Mouse (Mus musculus): ENCODE results near the gene Txn2. TPM values are rescaled to one million over a fixed set of nuclear protein-coding genes. Genes with fewer than 3 reads are reported as not detected.
A peak's percentile ranks its signal among the peaks of the same experiment; 100 is the strongest.

The Txn2 gene
- 208 and 212 TPM in 2 replicates for polyA plus RNA-seq (2014; fragmentation: Nextera tagmentation; extraction: Ambion mirVana)

GRCm38 (mm10) chr15:77928673-77929331 lies at the start of gene Txn2:
Txn2 (minus strand) TSS chr15:77929006.
- Histone ChIP-seq H3K4me1 (ENCODE audit: control insufficient read depth, insufficient read depth, low read length) (peaks cover 13% of the 10 kb centered on the region), H3K36me3 (ENCODE audit: control insufficient read depth, insufficient read depth, low read length) (peaks cover 8% of the 10 kb centered on the region), H3K9ac (replicated peaks; ENCODE audit: low read depth, low read length) (peak within 1 kb of the TSS; percentile 66), H3K9me3 (ENCODE audit: control insufficient read depth, low read length) (no peaks in the 10 kb centered on the region), H3K27me3 (ENCODE audit: control insufficient read depth, insufficient read depth, low read length) (no peaks in the 10 kb centered on the region), H3K27ac (ENCODE audit: low read depth, low read length) (peak within 1 kb of the TSS; percentile 91), H3K4me2 (ENCODE audit: low read depth, low read length) (peak within 1 kb of the TSS; percentile 80), H3K4me3 (ENCODE audit: low read depth, low read length) (peak within 1 kb of the TSS; percentile 54)
- peak; percentile 96 for ATAC-seq (ENCODE audit: low read depth)
- under 1% methylated on average over 33 of the region's 34 CpGs for WGBS

DNA sequence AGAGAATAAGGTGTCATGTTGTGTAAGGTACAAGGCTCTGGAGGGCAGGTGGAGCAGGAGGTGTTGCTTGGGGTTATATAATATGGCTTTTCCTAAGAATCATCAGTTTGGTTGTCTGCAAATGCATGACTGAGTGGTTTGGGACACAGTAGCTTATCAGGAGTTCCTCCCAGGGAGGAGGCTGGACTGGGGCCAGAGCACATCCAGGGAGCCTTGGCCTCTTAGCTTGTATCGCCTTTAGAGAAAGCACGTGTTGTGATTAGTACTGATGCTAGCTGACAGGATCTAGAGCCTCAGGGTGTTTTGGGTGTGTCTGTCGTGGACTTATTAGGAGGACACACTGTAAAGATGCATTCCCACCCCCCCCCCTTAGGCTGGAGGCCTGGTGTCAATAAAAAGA lies 48.9 kb upstream of the Txn2 start:
- H3K9ac ChIP-seq (replicated peaks; ENCODE audit: low read depth, low read length), result no peak overlapping the region
- WGBS, result 66% methylated on average over 3 of the region's 3 CpGs

DNA sequence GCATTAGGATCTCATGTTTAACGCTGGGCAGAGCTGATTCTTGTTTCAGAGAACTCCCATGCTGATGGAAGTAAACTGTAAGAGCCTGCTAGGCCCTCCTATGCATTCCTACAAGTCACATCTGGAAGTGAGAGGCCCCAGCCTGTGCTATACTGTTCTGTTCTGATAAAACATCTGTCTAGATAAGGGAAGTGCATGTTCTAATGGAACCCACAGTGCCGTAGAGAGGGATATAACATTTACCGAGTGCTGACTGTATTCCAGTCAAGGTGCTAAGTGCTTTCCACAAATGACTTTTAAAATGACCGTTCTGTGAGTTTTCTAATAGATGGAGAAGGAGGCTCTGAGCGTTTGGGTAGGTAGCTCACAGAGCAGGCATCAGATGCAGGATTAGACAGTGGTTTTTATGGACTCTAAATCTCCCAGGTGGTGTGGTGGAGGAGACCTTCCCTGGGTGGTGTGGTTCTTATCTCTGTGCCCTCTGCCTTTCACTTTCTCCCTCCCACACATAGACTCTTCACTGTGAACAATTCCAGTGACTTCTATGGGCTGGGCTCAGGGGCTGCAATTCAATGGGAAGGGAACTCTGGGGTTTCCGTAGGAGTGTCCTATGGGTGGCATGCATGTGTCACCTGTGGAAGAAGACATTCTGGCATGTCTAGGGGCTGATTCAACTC lies 45.5 kb upstream of the Txn2 start:
- ATAC-seq (ENCODE audit: low read depth), result no peak
- H3K36me3 ChIP-seq (ENCODE audit: control insufficient read depth, insufficient read depth, low read length), result no peaks in the 10 kb centered on the region
- H3K4me1 ChIP-seq (ENCODE audit: control insufficient read depth, insufficient read depth, low read length), result peaks cover 7% of the 10 kb centered on the region; the same call in 1 of the 2 replicates
- H3K4me2 ChIP-seq (ENCODE audit: low read depth, low read length), result no peak overlapping the region
- WGBS, result 81% methylated on average over 6 of the region's 6 CpGs
- no peak overlapping the region for H3K9ac ChIP-seq (replicated peaks; ENCODE audit: low read depth, low read length)
- H3K9me3 ChIP-seq (ENCODE audit: control insufficient read depth, low read length), result no peaks in the 10 kb centered on the region
- no peak overlapping the region for H3K4me3 ChIP-seq (ENCODE audit: low read depth, low read length)
- H3K27me3 ChIP-seq (ENCODE audit: control insufficient read depth, insufficient read depth, low read length), result no peaks in the 10 kb centered on the region
- H3K27ac ChIP-seq (ENCODE audit: low read depth, low read length), result no peak overlapping the region

More for the DNA sequence above, 48.9 kb upstream of the Txn2 start:
- peaks cover 3% of the 10 kb centered on the region; the same call in 1 of the 2 replicates for H3K4me1 ChIP-seq (ENCODE audit: control insufficient read depth, insufficient read depth, low read length)
- no peak overlapping the region for H3K4me3 ChIP-seq (ENCODE audit: low read depth, low read length)
- no peaks in the 10 kb centered on the region for H3K36me3 ChIP-seq (ENCODE audit: control insufficient read depth, insufficient read depth, low read length)
- no peak overlapping the region for H3K4me2 ChIP-seq (ENCODE audit: low read depth, low read length)
- no peaks in the 10 kb centered on the region for H3K27me3 ChIP-seq (ENCODE audit: control insufficient read depth, insufficient read depth, low read length)
- no peak for ATAC-seq (ENCODE audit: low read depth)
- H3K9me3 ChIP-seq (ENCODE audit: control insufficient read depth, low read length), result no peaks in the 10 kb centered on the region
- no peak overlapping the region for H3K27ac ChIP-seq (ENCODE audit: low read depth, low read length)

DNA sequence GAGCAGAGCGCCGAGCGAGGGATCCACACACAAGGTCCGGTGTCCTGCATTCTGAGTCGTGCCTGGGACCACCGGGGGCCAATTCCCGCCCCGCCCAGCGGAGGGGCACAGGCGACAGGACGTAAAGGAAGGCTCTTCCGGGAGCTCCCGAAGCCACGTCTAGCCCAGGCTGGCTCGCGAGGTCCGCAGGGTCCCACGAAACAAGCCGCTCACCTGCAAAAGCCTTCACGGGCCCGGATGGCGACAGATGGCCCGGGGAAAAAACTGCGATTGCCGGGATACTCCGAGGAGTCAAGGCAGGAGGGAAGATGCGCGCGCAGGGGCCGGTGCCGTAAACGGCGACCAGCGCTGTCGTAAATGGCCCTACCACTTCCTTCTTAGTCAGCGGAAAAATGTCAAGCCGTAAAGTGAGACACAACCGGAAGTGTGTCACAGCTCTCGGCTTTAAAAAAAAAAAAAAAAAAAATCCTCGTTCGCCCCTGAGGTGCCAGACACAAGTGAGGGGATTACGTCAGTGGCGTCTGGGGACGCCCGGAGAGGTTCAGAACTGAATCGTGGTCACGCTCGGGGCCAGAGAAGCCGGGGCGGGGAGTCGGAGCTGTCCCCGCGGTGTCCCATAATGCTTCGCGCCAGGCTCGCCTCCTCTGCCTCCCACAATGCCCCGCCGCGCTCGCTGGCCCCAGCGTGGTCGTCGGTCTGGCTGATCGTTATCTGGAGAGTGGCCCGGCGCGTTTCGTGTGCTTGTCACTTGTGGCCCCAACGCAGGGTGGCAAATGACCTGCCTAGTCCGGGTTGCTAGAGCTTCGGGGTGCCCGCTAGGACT lies 41.9 kb upstream of the Txn2 start, which contains the start of gene Eif3d:
TSS of gene Eif3d (minus strand) at position 344 of the 823 bp plus-strand sequence.
- WGBS, result under 1% methylated on average over 72 of the region's 72 CpGs
- Histone ChIP-seq H3K4me2 (ENCODE audit: low read depth, low read length) (peak within 1 kb of the TSS; percentile 97), H3K27ac (ENCODE audit: low read depth, low read length) (peak within 1 kb of the TSS; percentile 99), H3K4me3 (ENCODE audit: low read depth, low read length) (peak within 1 kb of the TSS; percentile 89), H3K4me1 (ENCODE audit: control insufficient read depth, insufficient read depth, low read length) (peaks cover 13% of the 10 kb centered on the region; the same call in 1 of the 2 replicates), H3K36me3 (ENCODE audit: control insufficient read depth, insufficient read depth, low read length) (peaks cover 27% of the 10 kb centered on the region), H3K27me3 (ENCODE audit: control insufficient read depth, insufficient read depth, low read length) (no peaks in the 10 kb centered on the region), H3K9me3 (ENCODE audit: control insufficient read depth, low read length) (no peaks in the 10 kb centered on the region), H3K9ac (replicated peaks; ENCODE audit: low read depth, low read length) (peak within 1 kb of the TSS; percentile 94)
- peak; percentile 85 for ATAC-seq (ENCODE audit: low read depth)

- 3% methylated on average over 15 of the region's 15 CpGs for WGBS
- peak overlapping the region; percentile 94 for H3K9ac ChIP-seq (replicated peaks; ENCODE audit: low read depth, low read length)
- peak overlapping the region; percentile 89 for H3K4me3 ChIP-seq (ENCODE audit: low read depth, low read length)
- no peak; the same call in none of the 2 replicates for ATAC-seq (ENCODE audit: low read depth)
- H3K4me2 ChIP-seq (ENCODE audit: low read depth, low read length), result peak overlapping the region; percentile 97
- peaks cover 13% of the 10 kb centered on the region; the same call in 1 of the 2 replicates for H3K4me1 ChIP-seq (ENCODE audit: control insufficient read depth, insufficient read depth, low read length)
- no peaks in the 10 kb centered on the region for H3K27me3 ChIP-seq (ENCODE audit: control insufficient read depth, insufficient read depth, low read length)
- no peaks in the 10 kb centered on the region for H3K9me3 ChIP-seq (ENCODE audit: control insufficient read depth, low read length)
- peaks cover 33% of the 10 kb centered on the region for H3K36me3 ChIP-seq (ENCODE audit: control insufficient read depth, insufficient read depth, low read length)
- H3K27ac ChIP-seq (ENCODE audit: low read depth, low read length), result peak overlapping the region; percentile 99
These were observed 41.2 kb upstream of the Txn2 start for GRCm38 (mm10) chr15:77969940-77970469.

DNA sequence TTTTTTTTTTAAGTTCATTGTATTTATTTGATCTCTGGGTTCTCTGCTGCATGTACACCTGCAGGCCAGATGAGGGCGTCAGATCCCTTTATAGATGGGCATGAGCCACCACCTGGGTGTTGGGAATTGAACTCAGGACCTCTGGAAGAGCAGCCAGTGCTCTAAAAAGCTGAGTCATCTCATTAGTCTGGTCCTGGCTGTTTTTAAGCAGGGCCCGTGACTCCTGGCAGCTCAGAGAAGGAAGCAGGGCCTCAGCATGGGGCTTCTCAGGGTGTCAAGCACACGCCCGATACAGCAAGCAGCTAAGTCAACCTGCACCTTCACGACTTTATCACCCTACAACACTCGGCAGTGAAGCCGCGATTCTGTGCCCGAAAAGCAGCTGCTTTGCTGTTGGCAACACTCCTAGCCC lies 36.3 kb upstream of the Txn2 start:
- H3K4me1 ChIP-seq (ENCODE audit: control insufficient read depth, insufficient read depth, low read length), result peaks cover 13% of the 10 kb centered on the region; the same call in 1 of the 2 replicates
- no peak overlapping the region for H3K27ac ChIP-seq (ENCODE audit: low read depth, low read length)
- no peak for ATAC-seq (ENCODE audit: low read depth)
- H3K4me2 ChIP-seq (ENCODE audit: low read depth, low read length), result no peak overlapping the region
- H3K27me3 ChIP-seq (ENCODE audit: control insufficient read depth, insufficient read depth, low read length), result no peaks in the 10 kb centered on the region
- H3K9ac ChIP-seq (replicated peaks; ENCODE audit: low read depth, low read length), result no peak overlapping the region
- WGBS, result 87% methylated on average over 9 of the region's 9 CpGs
- H3K9me3 ChIP-seq (ENCODE audit: control insufficient read depth, low read length), result no peaks in the 10 kb centered on the region
- no peak overlapping the region for H3K4me3 ChIP-seq (ENCODE audit: low read depth, low read length)
- peaks cover 82% of the 10 kb centered on the region for H3K36me3 ChIP-seq (ENCODE audit: control insufficient read depth, insufficient read depth, low read length)

- no peak overlapping the region for H3K9ac ChIP-seq (replicated peaks; ENCODE audit: low read depth, low read length)
- 100% methylated on average over 5 of the region's 5 CpGs for WGBS
These were observed 33.6 kb upstream of the Txn2 start for GRCm38 (mm10) chr15:77962447-77962846.

GRCm38 (mm10) chr15:77960693-77961092 lies 31.9 kb upstream of the Txn2 start:
- no peak overlapping the region for H3K9ac ChIP-seq (replicated peaks; ENCODE audit: low read depth, low read length)
- peaks cover 71% of the 10 kb centered on the region for H3K36me3 ChIP-seq (ENCODE audit: control insufficient read depth, insufficient read depth, low read length)
- WGBS, result 91% methylated on average over 6 of the region's 6 CpGs
- no peak overlapping the region for H3K4me3 ChIP-seq (ENCODE audit: low read depth, low read length)
- H3K4me1 ChIP-seq (ENCODE audit: control insufficient read depth, insufficient read depth, low read length), result peaks cover 6% of the 10 kb centered on the region
- H3K9me3 ChIP-seq (ENCODE audit: control insufficient read depth, low read length), result no peaks in the 10 kb centered on the region
- H3K27me3 ChIP-seq (ENCODE audit: control insufficient read depth, insufficient read depth, low read length), result no peaks in the 10 kb centered on the region
- H3K27ac ChIP-seq (ENCODE audit: low read depth, low read length), result no peak overlapping the region
- no peak overlapping the region for H3K4me2 ChIP-seq (ENCODE audit: low read depth, low read length)
- no peak for ATAC-seq (ENCODE audit: low read depth)

More at GRCm38 (mm10) chr15:77962447-77962846, 33.6 kb upstream of the Txn2 start:
- Histone ChIP-seq H3K27me3 (ENCODE audit: control insufficient read depth, insufficient read depth, low read length) (no peaks in the 10 kb centered on the region), H3K36me3 (ENCODE audit: control insufficient read depth, insufficient read depth, low read length) (peaks cover 88% of the 10 kb centered on the region), H3K4me3 (ENCODE audit: low read depth, low read length) (no peak overlapping the region), H3K9me3 (ENCODE audit: control insufficient read depth, low read length) (no peaks in the 10 kb centered on the region), H3K4me1 (ENCODE audit: control insufficient read depth, insufficient read depth, low read length) (no peaks in the 10 kb centered on the region), H3K27ac (ENCODE audit: low read depth, low read length) (no peak overlapping the region), H3K4me2 (ENCODE audit: low read depth, low read length) (no peak overlapping the region)
- ATAC-seq (ENCODE audit: low read depth), result no peak
